Mouse (Mus musculus): ENCODE results near the gene Zfp446. TPM values are rescaled to one million over a fixed set of nuclear protein-coding genes. Genes with fewer than 3 reads are reported as not detected.
A peak's percentile ranks its signal among the peaks of the same experiment; 100 is the strongest.

The Zfp446 gene
- polyA plus RNA-seq, 1 experiment = 1.7 TPM

DNA sequence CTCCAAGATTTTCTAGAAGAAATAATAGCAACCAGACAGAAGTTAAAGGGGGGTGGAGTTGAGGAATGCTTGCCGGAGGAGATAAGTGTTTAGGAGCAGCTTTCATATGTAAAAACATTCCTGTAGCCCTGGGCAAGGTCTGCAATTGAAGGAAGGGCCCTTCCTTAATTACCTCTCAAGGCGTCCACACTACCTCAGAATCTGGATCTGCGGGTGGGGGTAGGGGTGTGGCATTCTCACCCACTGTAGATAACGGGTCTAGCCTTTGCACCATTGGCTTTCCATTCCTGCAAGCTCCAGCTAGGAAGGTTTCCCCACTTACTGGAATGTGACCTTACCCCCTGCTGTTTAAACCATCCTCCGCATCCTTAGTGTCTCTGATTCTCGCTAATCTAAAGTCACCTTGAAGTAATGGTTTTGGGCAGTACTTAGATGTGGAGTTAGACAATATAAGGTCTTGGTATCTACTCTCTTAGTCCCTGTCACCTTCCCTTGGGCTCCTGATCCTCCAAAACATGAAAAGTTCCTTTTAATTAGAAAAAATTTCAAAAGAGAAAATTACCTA is 36.7 kb downstream of the Zfp446 start:
- Histone ChIP-seq H3ac (ENCODE audit: control insufficient read depth, insufficient read length) (no peak overlapping the region), H3K79me2 (ENCODE audit: control insufficient read depth, insufficient read depth) (peaks cover under 1% of the 10 kb centered on the region), H3K4me3 (no peak overlapping the region), H3K36me3 (ENCODE audit: control insufficient read depth, insufficient read depth) (no peaks in the 10 kb centered on the region), H3K4me2 (ENCODE audit: low read depth) (no peak overlapping the region), H3K27me3 (ENCODE audit: control insufficient read depth, insufficient read depth, insufficient read length) (no peaks in the 10 kb centered on the region)
- TF ChIP-seq MAX (IDR thresholded peaks at IDR 0.05; ENCODE audit: low read depth) (no peak), POLR2A (IDR thresholded peaks at IDR 0.05; ENCODE audit: insufficient read length, low read depth) (no peak), USF1 (IDR thresholded peaks at IDR 0.05; ENCODE audit: low read depth) (no peak), TCF3 (IDR thresholded peaks at IDR 0.05; ENCODE audit: insufficient read length, low read depth) (no peak), MYOD1 (IDR thresholded peaks at IDR 0.05; ENCODE audit: control insufficient read depth in 1 of 3, insufficient read length in 2 of 3, low read depth in 2 of 3) (no peak), REST (IDR thresholded peaks at IDR 0.05; ENCODE audit: insufficient read depth, insufficient read length) (no peak), E2F4 (IDR thresholded peaks at IDR 0.05; ENCODE audit: insufficient read depth) (no peak), SRF (IDR thresholded peaks at IDR 0.05; ENCODE audit: control insufficient read depth, insufficient read length, low read depth) (no peak), CEBPB (IDR thresholded peaks at IDR 0.05; ENCODE audit: insufficient read depth, poor library complexity, severe bottlenecking) (no peak)

GRCm38 (mm10) chr7:13015217-13015616 is 37.6 kb downstream of the Zfp446 start:
- TF ChIP-seq TCF3 (IDR thresholded peaks at IDR 0.05; ENCODE audit: insufficient read length, low read depth) = no peak
- TF ChIP-seq POLR2A (IDR thresholded peaks at IDR 0.05; ENCODE audit: insufficient read length, low read depth) = no peak
- TF ChIP-seq MAX (IDR thresholded peaks at IDR 0.05; ENCODE audit: low read depth) = no peak
- no peak for TF ChIP-seq E2F4 (IDR thresholded peaks at IDR 0.05; ENCODE audit: insufficient read depth)
- no peak for TF ChIP-seq MYOG (IDR thresholded peaks at IDR 0.05; ENCODE audit: control insufficient read depth in 1 of 3, insufficient read depth in 1 of 3, insufficient read length in 2 of 3, low read depth in 2 of 3)
- TF ChIP-seq SRF (IDR thresholded peaks at IDR 0.05; ENCODE audit: control insufficient read depth, insufficient read length, low read depth) = no peak
- TF ChIP-seq MYOD1 (IDR thresholded peaks at IDR 0.05; ENCODE audit: control insufficient read depth in 1 of 3, insufficient read length in 2 of 3, low read depth in 2 of 3) = no peak
- no peak for TF ChIP-seq CEBPB (IDR thresholded peaks at IDR 0.05; ENCODE audit: insufficient read depth, poor library complexity, severe bottlenecking)
- no peak for TF ChIP-seq REST (IDR thresholded peaks at IDR 0.05; ENCODE audit: insufficient read depth, insufficient read length)
- TF ChIP-seq POLR2AphosphoS2 (IDR thresholded peaks at IDR 0.05; ENCODE audit: insufficient read length, low read depth) = no peak
- no peak for TF ChIP-seq USF1 (IDR thresholded peaks at IDR 0.05; ENCODE audit: low read depth)
- no peak for TF ChIP-seq TCF12 (IDR thresholded peaks at IDR 0.05; ENCODE audit: insufficient read depth, poor library complexity, severe bottlenecking)
- Histone ChIP-seq H3K4me3 (no peak overlapping the region), H3K79me2 (ENCODE audit: control insufficient read depth, insufficient read depth) (no peaks in the 10 kb centered on the region), H3K27me3 (ENCODE audit: control insufficient read depth, insufficient read depth, insufficient read length) (no peaks in the 10 kb centered on the region), H3K36me3 (ENCODE audit: control insufficient read depth, insufficient read depth) (no peaks in the 10 kb centered on the region), H3K4me2 (ENCODE audit: low read depth) (no peak overlapping the region), H3ac (ENCODE audit: control insufficient read depth, insufficient read length) (no peak overlapping the region)

GRCm38 (mm10) chr7:13022773-13023535 is 45.3 kb downstream of the Zfp446 start:
- peaks cover 15% of the 10 kb centered on the region for H3K36me3 ChIP-seq (ENCODE audit: control insufficient read depth, insufficient read depth)
- TF ChIP-seq CEBPB (IDR thresholded peaks at IDR 0.05; ENCODE audit: insufficient read depth, poor library complexity, severe bottlenecking) (no peak), MYOG (IDR thresholded peaks at IDR 0.05; ENCODE audit: control insufficient read depth in 1 of 3, insufficient read depth in 1 of 3, insufficient read length in 2 of 3, low read depth in 2 of 3) (peak in 1 of 3 experiments; percentile 26), POLR2A (IDR thresholded peaks at IDR 0.05; ENCODE audit: insufficient read length, low read depth) (peak; percentile 44), SRF (IDR thresholded peaks at IDR 0.05; ENCODE audit: control insufficient read depth, insufficient read length, low read depth) (peak; percentile 32), TCF12 (IDR thresholded peaks at IDR 0.05; ENCODE audit: insufficient read depth, poor library complexity, severe bottlenecking) (no peak), TCF3 (IDR thresholded peaks at IDR 0.05; ENCODE audit: insufficient read length, low read depth) (no peak), E2F4 (IDR thresholded peaks at IDR 0.05; ENCODE audit: insufficient read depth) (no peak), REST (IDR thresholded peaks at IDR 0.05; ENCODE audit: insufficient read depth, insufficient read length) (no peak), USF1 (IDR thresholded peaks at IDR 0.05; ENCODE audit: low read depth) (no peak), MYOD1 (IDR thresholded peaks at IDR 0.05; ENCODE audit: control insufficient read depth in 1 of 3, insufficient read length in 2 of 3, low read depth in 2 of 3) (peak in 2 of 3 experiments; percentile 36 to 61)
- H3K4me3 ChIP-seq = peak overlapping the region; percentile 51
- peak overlapping the region; percentile 96 for H3K4me2 ChIP-seq (ENCODE audit: low read depth)
- H3ac ChIP-seq (ENCODE audit: control insufficient read depth, insufficient read length) = peak overlapping the region; percentile 92
- no peaks in the 10 kb centered on the region for H3K27me3 ChIP-seq (ENCODE audit: control insufficient read depth, insufficient read depth, insufficient read length)
- H3K79me2 ChIP-seq (ENCODE audit: control insufficient read depth, insufficient read depth) = peaks cover 31% of the 10 kb centered on the region

- Histone ChIP-seq H3K36me3 (ENCODE audit: control insufficient read depth, insufficient read depth) (peaks cover 25% of the 10 kb centered on the region), H3K27me3 (ENCODE audit: control insufficient read depth, insufficient read depth, insufficient read length) (no peaks in the 10 kb centered on the region), H3K4me2 (ENCODE audit: low read depth) (peak overlapping the region; percentile 96), H3ac (ENCODE audit: control insufficient read depth, insufficient read length) (peak overlapping the region; percentile 92), H3K79me2 (ENCODE audit: control insufficient read depth, insufficient read depth) (peaks cover 31% of the 10 kb centered on the region), H3K4me3 (peak overlapping the region; percentile 51)
- TF ChIP-seq CEBPB (IDR thresholded peaks at IDR 0.05; ENCODE audit: insufficient read depth, poor library complexity, severe bottlenecking) (no peak), POLR2A (IDR thresholded peaks at IDR 0.05; ENCODE audit: insufficient read length, low read depth) (peak; percentile 98), REST (IDR thresholded peaks at IDR 0.05; ENCODE audit: insufficient read depth, insufficient read length) (no peak), USF1 (IDR thresholded peaks at IDR 0.05; ENCODE audit: low read depth) (no peak), MYOD1 (IDR thresholded peaks at IDR 0.05; ENCODE audit: control insufficient read depth in 1 of 3, insufficient read length in 2 of 3, low read depth in 2 of 3) (peak in 1 of 3 experiments; percentile 22), SRF (IDR thresholded peaks at IDR 0.05; ENCODE audit: control insufficient read depth, insufficient read length, low read depth) (peak; percentile 46), TCF12 (IDR thresholded peaks at IDR 0.05; ENCODE audit: insufficient read depth, poor library complexity, severe bottlenecking) (no peak), E2F4 (IDR thresholded peaks at IDR 0.05; ENCODE audit: insufficient read depth) (no peak), POLR2AphosphoS2 (IDR thresholded peaks at IDR 0.05; ENCODE audit: insufficient read length, low read depth) (peak; percentile 94), MAX (IDR thresholded peaks at IDR 0.05; ENCODE audit: low read depth) (no peak), MYOG (IDR thresholded peaks at IDR 0.05; ENCODE audit: control insufficient read depth in 1 of 3, insufficient read depth in 1 of 3, insufficient read length in 2 of 3, low read depth in 2 of 3) (peak in 2 of 3 experiments; percentile 4), TCF3 (IDR thresholded peaks at IDR 0.05; ENCODE audit: insufficient read length, low read depth) (no peak)
These were observed 46.5 kb downstream of the Zfp446 start for GRCm38 (mm10) chr7:13023928-13024731.

Data from myocyte (in vitro differentiated cells).